Mouse (Mus musculus) right cerebral cortex, adult 18-20 months (tissue): ENCODE measurements around the gene Snx9.

Source experiments
- DNase-seq: peaks from one replicate; pipeline ENCODE4 v3.0.0; 2022; ENCODE audit warnings: mixed read lengths

Gene Snx9

DNA sequence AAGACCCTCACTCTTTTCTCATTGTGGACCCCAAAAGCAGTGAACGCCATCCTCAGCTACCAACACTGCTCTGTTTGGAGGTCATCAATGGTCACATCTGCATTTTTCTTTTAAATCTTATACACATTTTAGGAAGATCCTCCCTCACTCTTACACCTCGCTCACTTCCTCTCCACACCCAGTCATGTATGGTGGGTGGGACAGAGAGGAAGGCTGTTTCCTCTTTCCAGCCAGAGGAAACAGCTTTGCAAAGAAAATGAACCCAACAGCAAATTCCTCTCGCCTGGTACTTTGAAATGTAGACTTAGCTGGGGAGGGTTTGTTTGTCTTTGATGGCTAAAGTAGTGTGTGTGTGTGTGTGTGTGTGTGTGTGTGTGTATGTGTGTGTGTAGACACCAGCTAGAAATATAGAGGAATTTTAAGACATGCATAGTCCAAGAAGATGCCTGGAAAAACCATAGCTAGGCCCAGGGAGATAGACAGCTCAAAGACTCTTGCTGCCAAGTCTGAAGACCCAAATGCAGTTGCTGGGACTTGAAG is 33.2 kb upstream of the Snx9 start:
- no peak for DNase-seq

DNA sequence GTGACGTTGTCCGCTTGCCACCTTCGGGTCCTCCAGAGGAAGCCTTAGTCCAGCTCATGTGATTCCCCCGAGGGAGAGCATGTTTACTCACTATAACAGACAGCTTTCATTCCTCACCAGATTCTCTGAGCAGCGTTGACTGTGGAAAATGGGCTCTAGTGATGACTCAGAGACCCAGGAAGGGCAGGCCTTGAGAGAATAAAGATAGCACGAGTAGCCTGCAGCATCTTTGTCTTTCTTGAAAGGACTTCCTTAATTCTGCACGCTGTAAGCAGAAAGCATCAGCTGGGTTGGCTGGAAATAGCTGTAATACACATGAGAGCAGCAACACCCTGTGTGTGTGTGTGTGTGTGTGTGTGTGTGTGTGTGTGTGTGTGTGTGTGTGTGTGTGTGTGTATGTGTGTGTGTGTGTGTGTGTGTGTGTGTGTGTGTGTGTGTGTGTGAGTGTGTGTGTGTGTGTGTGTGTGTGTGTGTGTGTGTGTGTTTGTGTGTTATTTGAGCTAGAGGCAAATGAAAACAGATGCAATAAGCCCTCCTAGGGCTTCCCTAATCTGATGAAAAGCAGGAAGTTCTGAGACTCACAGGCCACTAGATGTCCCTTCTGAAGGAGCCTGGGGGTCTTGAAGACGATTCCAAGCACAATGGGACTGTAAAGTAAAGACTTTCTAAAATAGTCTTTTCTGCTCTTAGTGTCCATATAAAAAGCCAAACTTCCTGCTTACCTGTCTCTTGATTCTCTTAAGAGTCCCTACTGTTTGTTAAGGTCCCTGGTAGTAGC is 27.1 kb upstream of the Snx9 start:
- DNase-seq = peak; percentile 19

DNA sequence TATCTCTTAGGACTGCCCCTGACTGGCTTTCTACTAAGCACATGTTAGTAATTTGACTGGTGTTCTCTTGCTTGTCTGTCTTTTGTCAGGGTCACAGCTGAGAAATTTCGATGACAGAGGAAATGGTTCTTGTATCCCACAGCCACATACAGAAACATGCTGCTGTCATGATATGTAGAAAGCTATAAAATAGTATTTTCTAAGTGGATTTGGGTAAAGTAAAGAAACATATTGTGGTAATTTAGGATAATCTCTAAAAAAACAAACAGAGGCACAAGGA is 26.5 kb upstream of the Snx9 start:
- no peak for DNase-seq

DNA sequence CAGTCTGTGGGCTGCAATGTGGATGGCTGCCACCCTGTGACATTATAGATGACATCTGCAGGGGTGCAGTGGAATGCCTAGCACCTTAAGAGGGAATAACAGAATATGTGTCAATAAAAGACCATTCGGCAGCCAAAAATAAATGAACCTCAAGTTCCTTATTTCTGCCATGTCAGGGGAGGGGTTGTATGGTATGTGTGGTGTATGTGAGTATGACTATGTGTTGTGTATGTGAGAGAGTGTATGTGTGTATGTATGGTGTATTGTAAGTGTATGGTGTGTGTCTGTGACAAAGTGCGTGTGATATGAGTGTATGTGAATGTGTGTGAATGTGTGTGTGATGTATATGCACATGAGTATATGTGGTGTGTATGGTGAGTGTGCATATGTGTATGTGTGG is 23.3 kb upstream of the Snx9 start:
- DNase-seq = no peak

DNA sequence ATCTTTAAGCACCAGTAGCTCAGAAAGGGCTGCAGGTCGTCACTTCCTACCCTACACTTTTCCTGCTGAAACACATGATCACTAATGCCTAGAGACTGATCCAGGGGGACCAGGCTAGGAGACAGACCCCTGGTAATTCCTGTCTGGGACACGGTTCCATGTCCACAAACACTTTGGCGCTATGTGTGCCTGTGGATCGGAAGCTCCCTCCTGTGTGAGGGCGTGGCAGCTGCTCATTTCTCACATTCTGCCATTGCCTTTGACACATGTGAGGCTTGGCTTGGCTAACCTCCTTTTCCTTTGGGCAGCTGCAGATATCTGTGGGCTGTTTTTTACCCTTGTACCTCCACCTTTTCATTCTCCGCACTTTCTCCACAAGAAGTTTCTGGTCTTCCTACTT is 22.0 kb upstream of the Snx9 start:
- no peak for DNase-seq

DNA sequence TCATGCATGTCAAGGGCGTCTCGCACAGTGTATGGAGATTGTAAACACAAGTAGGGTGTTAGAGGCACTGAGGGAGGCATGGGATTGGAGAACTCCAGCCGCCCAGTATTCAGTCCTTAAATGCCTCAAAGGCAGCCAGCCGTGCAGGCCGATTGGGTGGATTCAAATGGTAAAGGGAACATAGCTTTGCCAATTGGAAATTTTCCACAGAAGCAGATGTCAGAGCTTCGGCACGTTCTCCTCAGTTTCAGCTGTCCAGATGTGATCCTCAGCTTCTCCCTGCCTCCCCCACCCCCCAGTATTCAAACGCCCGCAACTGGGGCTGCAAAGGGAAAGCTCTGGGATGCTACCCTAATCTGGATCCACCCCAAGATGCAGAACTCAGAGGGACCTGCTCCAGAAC is 21.3 kb upstream of the Snx9 start:
- DNase-seq = no peak

DNA sequence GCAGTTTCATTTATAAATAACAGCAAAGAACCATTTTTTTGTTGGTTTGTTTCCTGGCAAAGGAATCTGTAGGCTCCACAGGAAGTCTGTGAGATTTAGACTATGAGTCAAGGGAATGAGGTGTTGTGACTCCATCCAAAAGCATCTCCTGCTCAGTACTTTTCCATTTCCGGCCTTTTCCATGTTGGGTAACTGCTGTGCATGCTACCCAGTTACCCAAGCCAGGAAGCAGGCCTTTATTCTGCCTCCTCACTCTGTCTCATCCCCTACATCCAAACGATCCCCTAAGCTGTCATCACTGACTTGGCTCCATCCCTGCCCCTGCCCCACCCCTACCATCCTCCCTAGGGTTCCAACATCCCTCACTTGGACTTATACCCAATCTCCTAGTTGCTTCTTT is 18.6 kb upstream of the Snx9 start:
- DNase-seq = peak; percentile 64

DNA sequence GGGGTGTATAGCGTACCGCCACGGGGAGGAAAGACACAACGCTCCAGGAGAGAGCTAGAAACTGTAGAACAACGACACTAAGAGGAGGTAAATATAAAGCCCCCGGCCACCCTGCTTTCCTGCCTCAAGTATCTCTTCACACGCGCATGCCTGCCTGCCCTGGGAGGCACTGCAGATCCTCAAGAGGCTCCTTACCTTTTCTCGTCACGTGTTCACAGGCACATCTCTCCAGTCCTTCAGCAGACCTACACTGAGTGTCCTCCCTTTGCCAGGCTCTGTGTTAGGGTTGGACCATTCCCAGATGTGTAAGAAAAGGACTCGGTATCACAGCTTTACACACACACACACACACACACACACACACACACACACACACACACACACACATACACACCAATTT is 18.1 kb upstream of the Snx9 start:
- DNase-seq = no peak

DNA sequence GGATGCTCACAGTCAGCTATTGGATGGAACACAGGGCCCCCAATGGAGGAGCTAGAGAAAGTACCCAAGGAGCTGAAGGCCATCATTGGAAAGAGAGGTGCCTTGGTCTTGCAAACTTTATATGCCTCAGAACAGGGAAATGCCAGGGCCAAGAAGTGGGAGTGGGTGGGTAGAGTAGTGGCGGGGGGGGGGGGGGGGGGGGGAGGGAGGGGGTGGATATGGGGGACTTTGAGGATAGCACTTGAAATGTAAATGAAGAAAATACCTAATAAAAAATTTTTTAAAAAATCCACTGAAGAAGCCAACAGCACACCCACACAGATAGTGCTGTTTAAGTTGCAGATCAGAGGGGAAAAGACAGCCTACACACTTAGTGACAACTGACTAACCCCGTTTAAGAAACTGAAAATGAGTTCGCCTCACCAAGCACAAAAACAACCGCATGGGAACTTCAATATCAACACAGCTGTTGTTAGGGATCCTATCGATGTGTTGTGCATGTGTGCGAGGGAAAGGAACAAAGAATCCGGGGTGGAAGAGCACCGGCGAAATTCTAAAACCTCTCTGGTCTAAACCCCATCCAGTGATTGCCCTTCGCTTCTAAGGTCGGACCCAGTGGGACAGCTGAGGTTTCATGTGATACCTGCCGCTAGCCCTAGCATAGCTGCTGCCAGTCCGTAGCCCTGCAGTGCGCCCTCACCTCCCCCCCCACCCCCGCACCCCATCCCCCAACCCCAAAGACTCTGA is 13.1 kb upstream of the Snx9 start:
- DNase-seq = no peak

DNA sequence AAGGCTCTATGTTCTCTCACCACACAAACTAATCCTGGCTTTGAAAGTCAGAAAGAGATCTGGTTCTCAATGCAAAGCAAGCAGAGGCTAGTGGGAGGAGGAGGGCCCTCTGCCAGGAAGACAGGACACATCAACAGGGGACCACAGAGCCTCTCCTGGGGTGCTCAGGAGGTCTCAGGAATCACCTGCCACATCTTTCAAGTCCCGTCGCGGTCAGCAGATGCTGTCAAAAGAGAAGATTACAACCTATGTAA is 12.6 kb upstream of the Snx9 start:
- DNase-seq = no peak

DNA sequence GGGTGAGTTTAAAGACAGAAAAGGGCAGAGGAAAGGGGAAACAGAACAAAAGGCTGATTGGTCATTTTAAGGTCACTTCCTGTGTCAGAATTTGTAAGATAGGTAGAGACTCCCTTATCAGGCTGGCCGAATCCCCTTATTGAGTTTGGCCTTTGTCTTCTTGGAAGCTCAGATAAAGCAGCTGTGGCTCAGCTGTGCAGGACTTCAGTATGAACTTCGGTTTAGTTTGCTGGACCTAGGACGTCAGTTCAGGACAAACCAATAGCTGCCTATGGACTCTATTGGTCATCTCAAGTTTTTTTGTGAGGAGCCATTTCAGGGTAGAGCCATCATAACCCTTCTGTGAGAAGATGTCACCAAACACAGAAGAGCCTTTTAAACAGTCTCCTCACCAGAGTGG is 12.2 kb upstream of the Snx9 start:
- DNase-seq = no peak

DNA sequence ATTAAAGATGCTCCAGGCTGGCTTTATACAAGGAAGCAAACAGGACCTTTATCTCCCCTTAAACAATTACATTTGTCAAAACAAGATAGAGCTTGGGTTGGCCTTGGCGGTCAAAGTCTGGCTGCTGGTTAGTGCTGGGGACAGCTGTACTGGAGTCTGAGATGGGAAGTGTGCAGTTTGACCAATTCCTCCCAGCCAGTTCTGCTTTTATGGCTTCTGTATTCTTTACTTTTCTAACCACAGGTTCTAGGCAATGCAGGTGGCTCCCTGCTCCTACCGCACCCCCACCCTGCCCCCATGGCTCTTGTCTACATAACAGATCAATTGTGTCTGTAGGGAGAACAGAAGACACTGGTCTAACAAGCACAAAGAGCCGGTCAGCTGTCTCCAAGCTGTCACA is 11.2 kb upstream of the Snx9 start:
- DNase-seq = no peak

DNA sequence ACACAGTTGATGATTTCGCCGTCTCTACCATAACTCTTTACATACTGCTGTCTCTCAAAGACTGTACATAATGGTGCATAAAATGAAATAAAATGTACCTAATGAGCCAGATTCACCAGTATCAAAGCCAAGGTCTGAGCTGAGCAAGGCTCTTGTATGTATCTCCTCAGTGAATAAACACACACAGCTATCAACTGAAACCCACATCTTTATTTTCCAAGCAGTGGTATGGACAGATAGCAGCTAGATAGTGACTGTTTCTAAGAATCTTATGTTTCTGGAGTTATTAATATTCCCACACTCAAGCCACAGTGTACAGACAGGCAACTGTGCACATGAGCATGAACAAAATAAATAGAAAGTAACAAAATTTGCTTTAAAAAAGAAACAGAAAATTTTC is 10.7 kb upstream of the Snx9 start:
- DNase-seq = no peak

DNA sequence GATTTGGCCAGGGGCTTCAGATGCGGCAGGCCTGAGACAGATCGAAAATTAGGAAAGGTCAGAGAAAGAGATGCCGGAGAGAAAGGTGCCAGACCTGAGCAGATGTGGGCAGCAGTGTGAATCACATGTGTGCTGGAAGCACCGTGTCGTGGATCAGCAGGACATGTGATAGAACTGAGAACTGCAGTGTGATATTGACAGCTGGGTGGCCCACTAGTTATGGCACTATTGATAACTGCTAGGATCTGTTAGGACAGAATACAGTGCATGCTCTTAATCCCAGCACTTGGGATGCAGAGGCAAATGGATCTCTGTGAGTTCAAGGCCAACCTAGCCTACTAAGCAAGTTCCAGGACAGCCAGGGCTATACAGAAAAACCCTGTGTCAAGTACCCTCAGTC is 10.3 kb upstream of the Snx9 start:
- no peak for DNase-seq

DNA sequence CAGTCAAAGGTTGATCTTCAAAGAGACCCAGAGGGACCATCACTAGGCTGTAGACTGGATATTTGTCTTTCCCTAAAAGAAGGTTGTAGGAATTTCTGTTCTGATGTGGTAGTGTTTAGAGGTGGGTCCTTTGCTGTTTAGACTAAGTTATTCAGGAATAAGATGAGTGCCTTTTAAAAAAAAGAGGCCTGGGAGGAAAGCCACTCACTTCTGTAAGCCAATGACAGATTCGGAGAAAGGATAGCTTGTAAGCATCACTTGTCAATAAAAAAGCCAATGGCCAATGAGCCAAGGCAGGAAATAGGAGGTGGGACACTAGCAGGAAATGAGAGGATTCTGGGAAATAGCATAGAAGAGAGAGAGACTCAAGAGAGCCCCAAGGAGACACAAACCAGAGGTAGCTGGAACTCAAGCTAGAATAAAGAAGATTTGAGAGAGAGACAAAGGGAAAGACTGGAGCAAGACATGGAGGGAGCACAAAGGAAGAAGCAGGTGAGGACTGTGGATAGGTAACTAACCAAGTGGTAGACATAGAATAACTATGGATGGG is 9.8 kb upstream of the Snx9 start:
- no peak for DNase-seq

DNA sequence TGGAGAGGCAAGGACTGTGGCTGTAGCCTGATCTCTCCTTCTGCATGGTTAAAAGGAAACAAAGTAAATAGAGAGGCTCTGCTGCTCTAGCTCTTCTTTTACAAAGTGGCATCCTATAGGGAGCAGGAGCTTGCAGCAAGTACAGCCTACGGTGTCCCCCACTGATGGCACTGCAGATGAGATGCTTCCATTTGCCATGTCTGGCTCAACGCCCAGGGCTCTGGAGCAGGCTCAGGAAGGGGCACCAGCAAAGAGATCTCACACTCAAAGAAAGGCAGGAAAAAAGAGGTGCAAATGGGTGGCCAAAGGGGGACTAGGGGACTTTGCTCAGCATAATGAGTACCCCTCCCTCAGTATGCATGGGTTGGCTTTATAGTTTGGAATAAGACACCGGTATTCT is 7.0 kb upstream of the Snx9 start:
- DNase-seq = no peak

DNA sequence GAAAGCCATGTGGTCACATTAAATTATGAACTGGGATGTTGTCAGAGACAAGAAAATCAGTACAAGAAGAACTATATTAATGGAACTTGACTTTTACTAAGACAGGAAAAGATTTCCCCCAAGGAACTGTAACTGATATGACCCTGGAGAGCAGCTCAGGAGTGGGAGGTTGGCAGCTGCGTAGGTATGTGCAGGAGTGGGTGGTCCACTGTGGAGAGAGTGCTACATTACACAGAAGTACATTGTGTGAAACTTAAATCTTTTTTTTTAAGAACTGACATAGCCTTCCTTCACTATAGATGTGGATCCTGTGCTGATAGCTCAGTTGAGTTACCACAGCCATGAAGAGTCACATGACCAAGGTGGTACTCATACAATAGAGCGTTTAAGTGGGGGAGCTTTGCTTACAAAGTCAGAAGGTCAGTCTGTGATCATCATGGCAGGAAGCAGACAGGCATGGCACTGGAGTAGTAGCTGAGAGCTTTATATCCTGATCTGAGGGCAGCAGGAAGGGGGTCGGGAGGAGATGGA is 6.3 kb upstream of the Snx9 start:
- no peak for DNase-seq

DNA sequence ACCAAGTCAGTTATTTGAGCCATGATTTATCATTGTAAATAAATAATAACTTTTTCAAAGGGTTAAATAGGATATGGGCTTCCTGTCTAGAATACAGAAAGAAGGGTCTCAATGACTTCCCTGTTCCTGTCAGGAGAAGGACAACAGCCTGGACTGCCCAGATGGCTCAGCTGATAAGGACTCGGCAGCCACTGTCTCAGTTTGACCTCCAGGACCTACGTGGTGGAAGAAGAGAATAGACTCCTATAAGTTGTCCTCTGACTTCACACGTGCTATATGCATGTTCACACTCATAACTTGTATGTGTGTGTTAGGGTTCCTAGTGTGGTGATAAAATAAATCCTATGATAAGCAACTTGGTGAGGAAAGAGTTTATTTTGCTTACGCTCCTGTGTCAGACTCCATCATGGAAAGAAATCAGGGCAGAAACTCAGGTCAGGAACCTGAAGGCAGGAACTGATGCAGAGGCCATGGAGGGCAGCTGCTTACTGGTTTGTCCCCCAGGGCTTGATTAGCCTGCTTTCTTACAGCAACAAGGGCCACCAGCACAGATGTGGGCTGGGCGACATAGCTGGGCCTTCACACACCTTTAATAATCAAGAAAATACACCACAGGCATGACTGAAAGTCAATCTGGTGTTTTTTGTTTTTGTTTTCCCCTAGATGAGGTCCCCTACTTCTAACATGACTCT is 1.4 kb upstream of the Snx9 start:
- DNase-seq = no peak

DNA sequence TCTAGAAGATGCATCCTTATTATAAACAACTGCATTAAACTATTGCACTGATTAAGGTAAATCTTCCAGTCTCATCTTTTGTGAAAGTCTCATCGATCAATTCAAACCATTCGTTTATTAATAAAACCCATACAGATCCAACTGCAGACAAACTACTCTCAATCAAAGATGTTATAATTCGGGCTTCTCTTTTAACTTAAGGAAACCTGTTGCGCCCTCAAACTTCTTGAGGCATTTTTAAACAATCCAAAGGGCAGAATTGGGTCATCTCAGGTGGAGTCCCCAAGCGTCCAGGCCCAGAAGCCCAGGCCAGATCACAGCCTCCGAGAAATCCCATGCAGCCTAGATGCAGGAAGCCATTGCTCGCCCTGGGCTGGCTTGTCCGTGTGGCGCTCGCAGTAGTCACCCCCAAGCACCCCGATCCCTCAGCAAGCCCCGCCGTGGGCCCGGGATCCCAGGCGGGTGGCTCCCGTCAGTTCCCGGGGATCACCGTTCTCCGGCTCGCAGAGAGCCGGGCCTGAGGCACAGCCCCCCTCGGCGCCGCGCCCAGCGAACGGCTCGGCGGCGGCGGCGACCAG is 490 bp upstream of the Snx9 start:
- DNase-seq = no peak

DNA sequence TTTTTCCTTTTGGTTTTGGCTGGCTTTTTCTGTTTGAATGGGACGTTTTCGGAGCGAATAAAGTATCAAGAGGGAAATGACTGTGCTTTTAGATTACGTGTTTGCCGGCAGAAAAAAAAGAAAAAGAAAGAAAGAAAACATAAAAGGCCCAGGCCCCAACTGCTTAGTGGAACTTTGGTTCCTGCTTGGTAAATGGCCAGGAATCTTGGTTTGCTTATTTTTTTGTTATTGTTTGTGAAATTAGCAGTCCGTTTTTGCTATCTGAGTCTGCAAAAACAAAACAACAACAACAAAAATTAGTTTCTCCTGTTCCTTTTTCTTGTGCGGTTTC is 779 bp downstream of the Snx9 start:
- DNase-seq = no peak

DNA sequence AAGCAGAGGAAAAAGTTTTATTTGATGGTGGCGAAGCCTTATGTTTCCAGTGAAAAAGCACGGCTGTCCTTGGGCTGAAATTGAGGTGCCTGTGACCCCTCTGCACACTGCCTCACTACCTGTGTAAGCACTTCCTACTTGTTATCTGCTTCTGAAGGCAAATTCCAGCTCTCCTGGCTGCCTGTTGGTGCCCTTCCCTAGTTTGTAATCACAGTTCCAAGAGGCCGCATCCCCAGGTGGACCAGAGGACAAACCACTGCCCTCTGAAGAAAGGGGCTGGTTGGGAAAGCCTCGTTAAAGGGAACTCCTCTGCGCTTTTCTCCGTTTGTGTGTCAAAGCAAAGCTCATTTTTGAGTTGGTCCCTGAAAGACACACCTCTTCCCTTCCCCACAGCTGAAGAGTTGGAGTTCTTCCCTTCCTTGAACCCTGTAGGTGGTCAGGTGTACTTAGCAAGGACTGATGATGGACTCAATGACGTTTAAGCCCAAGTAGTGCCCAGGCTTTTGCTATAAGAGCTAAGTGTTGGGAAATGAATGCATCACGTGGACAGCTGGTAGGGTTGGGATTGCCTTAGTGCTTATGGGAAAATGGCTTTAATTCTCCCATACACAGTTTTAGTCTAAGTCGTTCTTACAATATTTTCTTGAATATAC is 2.0 kb downstream of the Snx9 start:
- DNase-seq = no peak

DNA sequence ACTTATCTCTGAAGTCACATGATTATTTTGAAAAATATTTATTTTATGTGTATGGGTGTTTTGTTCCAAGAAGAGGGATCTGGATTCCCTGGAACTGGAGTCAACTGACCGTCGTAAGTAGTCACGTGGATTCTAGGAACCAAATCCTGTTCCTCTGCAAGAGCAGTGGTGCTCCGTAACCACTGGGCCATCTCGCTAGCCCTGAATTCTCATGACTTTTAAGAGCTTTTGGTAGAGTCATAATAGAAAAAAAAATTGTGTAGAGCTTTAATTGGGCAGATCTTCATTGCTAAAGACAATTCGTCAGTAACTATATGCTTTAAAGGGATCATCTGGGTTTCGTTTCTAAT is 2.5 kb downstream of the Snx9 start:
- no peak for DNase-seq

DNA sequence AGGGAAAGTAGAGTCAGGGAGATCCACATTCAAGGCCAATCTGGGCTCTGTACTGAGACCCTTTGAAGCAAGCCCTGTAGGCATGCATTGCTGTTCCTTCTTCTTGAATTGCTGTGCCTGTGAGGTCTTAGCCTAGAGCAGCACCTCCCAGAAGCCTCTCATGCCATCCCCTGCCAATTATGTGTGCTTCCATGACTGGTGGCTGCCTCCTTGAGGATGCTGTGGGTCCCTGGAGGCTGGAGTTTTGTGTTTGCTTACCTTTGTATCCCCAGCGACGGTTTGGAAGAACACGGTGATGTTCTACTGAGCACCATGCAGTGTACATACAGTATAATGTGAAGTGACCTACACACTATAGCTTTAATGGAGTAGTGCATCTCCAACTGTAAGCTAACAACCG is 4.2 kb downstream of the Snx9 start:
- DNase-seq = no peak
